Mouse (Mus musculus): ENCODE data around the gene Erbin. TPM values are rescaled to one million over a fixed set of nuclear protein-coding genes. Genes with fewer than 3 reads are reported as not detected.

The Erbin gene
- total RNA-seq, 2 experiments from 2014 or later, result 44.0 to 48.6 TPM

DNA sequence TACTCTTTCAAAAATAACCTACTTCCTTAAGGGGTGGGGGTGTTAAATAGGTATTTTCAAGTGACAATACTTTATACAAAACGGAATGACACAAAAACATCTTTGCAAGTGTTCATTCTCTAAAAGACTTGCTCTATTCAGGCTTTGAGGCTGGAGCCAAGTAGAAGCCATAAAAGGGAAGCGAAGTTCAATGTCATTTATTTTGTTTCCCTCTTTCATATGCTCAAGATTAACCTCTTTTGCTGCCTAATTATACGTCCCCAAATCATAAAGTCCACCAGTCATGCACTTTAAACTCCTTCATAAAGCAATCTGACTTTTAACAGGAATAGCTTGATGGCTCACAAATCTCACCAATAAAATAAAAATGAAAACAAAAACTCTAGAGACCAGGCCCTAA lies 1.9 kb downstream of the Erbin start:
- no peak for DNase-seq (ENCODE audit: low spot score)
- intact Hi-C loops (cut with DNase I), result loop anchor here (5.0 kb wide), 1 partner anchor 46 kb away; no protein-coding TSS in a partner anchor

- intact Hi-C loops (cut with DNase I), result no loop called here
- DNase-seq (ENCODE audit: low spot score), result no peak
Measured at GRCm38 (mm10) chr13:103914114-103914736, 6.1 kb downstream of the Erbin start.

- intact Hi-C loops (cut with DNase I), result no loop called here
- no peak for DNase-seq (ENCODE audit: low spot score)
Measured at GRCm38 (mm10) chr13:103912351-103912750, 8.0 kb downstream of the Erbin start.

GRCm38 (mm10) chr13:103910598-103910997 lies 9.7 kb downstream of the Erbin start:
- intact Hi-C loops (cut with DNase I), result no loop called here
- no peak for DNase-seq (ENCODE audit: low spot score)

- intact Hi-C loops (cut with DNase I), result no loop called here
- no peak for DNase-seq (ENCODE audit: low spot score)
Measured at GRCm38 (mm10) chr13:103909894-103910293, 10.4 kb downstream of the Erbin start.

- no peak for DNase-seq (ENCODE audit: low spot score)
- intact Hi-C loops (cut with DNase I), result no loop called here
Measured at GRCm38 (mm10) chr13:103900015-103900414, 20.3 kb downstream of the Erbin start.

GRCm38 (mm10) chr13:103897606-103898005 lies 22.7 kb downstream of the Erbin start:
- intact Hi-C loops (cut with DNase I), result no loop called here
- DNase-seq (ENCODE audit: low spot score), result no peak

- DNase-seq (ENCODE audit: low spot score), result no peak
- intact Hi-C loops (cut with DNase I), result no loop called here
Measured at GRCm38 (mm10) chr13:103893065-103893464, 27.2 kb downstream of the Erbin start.

DNA sequence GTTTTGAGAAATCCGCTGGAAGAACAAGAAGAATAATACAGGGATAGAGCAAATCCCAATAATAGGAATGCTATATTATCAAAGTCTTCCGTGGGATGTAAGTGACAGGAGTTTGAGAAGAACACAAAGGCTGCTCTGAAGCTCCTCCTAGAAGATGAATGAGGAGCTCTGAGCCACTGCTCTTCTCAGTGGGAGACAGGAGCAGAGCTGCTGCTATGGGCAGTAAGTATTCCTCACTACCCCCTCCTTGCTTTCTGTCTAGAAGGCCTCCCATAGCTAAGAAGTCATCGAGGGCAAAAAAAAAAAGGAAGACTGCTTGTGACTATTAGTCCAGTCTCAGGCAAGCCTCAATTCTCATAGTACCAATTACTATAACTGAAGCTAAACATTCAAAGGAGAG lies 30.3 kb downstream of the Erbin start:
- intact Hi-C loops (cut with DNase I), result no loop called here
- DNase-seq (ENCODE audit: low spot score), result no peak

- DNase-seq (ENCODE audit: low spot score), result no peak
- intact Hi-C loops (cut with DNase I), result no loop called here
Measured at GRCm38 (mm10) chr13:103886503-103886902, 33.8 kb downstream of the Erbin start.

DNA sequence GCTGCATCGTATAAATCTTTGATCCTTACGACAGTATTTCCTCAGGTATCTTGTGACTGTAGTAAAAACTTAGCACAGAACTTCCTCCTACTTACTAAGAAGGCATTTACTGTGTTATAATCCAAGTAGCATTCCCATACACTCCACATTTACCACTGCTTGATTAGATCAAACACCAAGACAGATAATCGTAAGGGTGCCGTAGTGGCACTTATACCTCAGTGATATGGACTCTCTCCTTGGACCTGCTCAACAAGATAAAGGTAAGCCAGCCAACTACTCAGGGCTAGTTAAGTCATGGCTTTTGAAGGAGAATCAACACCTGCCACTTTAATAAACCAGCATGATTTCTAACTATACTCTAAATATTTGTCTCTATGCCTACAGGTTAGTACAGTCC lies 39.1 kb downstream of the Erbin start:
- intact Hi-C loops (cut with DNase I), result no loop called here
- DNase-seq (ENCODE audit: low spot score), result no peak

DNA sequence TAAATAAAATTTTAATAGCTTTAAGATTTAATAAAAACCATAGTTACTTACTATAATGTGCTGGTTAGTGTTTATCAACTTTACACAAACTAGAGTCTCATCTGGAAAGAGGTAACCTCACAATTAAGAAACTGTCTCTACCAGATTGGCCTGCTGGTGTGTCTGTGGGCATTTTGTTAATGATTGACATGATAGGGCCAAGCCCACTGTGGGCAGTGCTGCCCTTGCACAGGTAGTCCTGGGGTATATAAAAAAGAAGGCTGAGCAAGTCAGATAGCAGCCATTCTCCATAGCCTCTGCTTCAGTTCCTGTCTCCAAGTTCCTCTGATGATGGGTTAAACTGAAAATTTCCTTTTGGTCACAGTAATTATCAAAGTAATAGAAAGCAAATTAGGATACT lies 43.6 kb downstream of the Erbin start:
- intact Hi-C loops (cut with DNase I), result no loop called here
- no peak for DNase-seq (ENCODE audit: low spot score)

DNA sequence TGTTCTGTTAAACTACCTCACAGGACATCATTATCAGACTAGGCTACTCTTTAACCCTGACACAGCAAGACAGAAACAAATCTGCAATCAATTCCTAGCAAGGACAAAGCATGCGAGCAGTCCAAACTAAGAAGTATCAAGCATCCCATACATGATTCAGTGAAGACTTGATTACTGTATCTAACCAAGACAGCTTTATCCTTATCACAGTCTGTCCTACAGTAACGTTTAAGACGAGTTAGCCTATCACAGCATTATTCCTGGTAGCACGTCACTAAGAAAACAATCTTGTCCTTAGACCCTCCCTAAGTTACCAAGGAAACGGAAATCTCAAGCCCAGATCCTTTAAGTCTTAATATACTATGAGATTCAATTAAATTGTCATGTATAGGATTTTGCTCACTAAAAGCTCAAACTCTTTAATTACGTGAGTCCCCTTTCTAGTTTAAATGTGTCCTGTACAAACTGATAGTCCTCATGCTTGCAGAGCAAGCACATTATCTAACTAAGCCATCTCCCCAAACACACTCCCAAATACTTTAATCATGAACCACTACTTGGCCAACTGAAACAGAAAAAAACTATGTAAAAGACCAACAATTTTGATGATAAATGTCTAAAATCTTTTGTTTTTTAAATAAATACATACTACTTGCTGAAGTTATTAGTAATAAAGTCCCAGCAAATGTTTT lies 44.3 kb downstream of the Erbin start:
- DNase-seq (ENCODE audit: low spot score), result no peak

GRCm38 (mm10) chr13:103870786-103871185 lies 49.5 kb downstream of the Erbin start:
- intact Hi-C loops (cut with DNase I), result loop anchor here (5.0 kb wide), 1 partner anchor 47 kb away; no protein-coding TSS in a partner anchor
- DNase-seq (ENCODE audit: low spot score), result no peak

More for the DNA sequence above, 44.3 kb downstream of the Erbin start:
- intact Hi-C loops (cut with DNase I), result no loop called here

- intact Hi-C loops (cut with DNase I), result loop anchor here (5.0 kb wide), 1 partner anchor 47 kb away; no protein-coding TSS in a partner anchor
- no peak for DNase-seq (ENCODE audit: low spot score)
Measured at GRCm38 (mm10) chr13:103870117-103870516, 50.2 kb downstream of the Erbin start.

DNA sequence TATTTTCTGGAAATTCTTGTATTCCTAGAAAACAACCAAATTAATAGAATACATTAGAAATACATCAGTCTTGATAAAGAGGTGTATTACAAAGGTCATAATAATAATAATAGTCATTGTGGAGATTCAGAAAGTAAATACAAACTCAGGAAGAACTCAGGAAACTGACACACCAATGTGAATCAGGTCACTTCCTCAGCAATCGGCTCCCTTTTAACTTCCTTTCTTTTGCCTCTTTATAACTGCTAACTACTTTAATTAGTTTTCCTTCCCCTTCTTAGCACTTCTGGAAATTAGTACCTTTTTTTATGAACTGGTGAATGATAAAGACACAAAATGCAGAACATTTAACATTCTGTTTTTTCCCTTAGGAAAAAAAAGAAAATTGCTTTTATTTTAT lies 51.4 kb downstream of the Erbin start:
- DNase-seq (ENCODE audit: low spot score), result no peak
- intact Hi-C loops (cut with DNase I), result no loop called here

DNA sequence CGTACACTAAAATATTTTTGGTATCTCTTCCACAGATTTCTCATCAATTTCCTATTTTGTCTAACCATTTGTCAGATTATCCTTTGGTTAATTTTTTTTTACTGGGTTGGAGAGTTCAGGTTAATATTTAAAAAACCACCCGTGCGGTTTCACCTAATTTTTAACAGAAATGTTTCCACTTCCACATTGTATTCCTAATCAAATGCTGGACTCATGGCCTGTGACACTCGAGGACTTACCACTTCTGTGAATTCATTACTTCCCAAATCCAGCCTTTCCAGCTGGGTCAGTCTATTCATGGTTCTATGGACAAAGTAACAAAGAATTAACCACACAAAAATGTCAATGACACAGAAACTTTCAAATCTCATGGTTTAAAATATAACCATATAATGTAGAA lies 58.3 kb downstream of the Erbin start:
- no peak for DNase-seq (ENCODE audit: low spot score)
- intact Hi-C loops (cut with DNase I), result no loop called here

GRCm38 (mm10) chr13:103859041-103859440 lies 61.3 kb downstream of the Erbin start:
- no peak for DNase-seq (ENCODE audit: low spot score)
- intact Hi-C loops (cut with DNase I), result loop anchor here (5.0 kb wide), 2 partner anchors 63 to 178 kb away; partner anchors contain the start of gene Erbin

DNA sequence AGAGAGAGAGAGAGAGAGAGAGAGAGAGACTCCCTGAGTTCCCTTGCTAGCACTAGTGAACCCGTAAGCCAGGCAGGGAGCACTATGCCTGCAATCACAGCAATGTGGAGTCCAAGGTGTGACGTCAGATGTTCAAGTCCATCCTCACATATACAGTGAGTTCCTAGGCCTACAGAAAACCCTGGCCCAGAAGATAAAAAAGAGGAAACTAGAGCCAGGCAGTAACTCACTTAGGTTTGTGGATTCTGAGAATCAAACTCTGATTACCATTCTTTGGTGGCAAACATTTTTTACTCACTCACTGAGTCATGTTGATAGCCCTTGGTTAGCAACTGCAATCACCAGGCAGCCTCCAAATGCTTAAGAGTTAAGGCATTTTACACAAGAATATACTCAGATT lies 72.7 kb downstream of the Erbin start:
- DNase-seq (ENCODE audit: low spot score), result no peak
- intact Hi-C loops (cut with DNase I), result no loop called here

- no peak for DNase-seq (ENCODE audit: low spot score)
- intact Hi-C loops (cut with DNase I), result loop anchor here (5.0 kb wide), 1 partner anchor 81 kb away; the partner anchor contains the start of gene Erbin
Measured at GRCm38 (mm10) chr13:103841287-103842201, 78.8 kb downstream of the Erbin start.
